8 mouse cellular contexts compared by ENCODE assay signal in the genomic region with DNA sequence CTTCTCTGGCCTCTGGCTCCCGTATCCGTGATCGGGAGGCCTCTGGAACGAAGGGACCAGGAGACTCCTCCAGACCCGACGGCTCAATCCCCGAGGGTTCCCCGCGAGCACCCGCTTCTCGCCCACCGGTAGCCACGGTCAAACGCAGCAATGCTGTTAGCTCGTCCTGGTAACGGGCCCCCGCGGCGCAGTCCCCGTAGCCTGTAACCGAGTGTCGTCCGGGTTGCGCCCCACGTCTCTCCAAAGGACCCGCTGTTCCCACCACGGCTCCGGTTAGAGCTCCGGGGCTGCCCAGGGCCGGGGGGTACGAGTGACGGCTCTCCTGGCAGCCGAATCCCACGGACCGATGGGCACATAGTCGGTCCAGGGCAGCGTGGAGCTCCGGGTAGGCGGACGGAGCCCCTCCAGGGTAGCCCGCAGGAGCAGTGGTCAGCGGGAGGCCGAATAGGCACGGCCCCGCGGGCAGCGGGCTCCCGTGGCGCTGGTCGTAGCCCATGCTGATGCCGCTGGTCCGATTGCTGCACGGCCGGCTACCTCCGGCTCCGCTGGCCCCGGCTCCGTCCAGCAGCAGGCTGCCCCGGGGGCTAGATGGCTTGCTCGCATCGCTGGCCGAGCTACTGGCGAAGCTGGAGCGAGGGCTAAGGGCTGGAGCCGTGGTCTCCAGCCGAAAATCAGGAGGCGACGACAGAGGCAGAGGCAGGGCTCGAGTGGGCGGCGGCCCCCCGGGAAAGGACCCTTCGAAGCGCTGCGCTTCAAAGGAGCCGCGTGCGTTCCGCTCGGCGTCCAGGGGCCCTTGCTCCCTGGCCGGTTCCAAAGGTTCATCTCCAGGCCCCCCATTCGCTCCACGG. TPM values are rescaled to one million over a fixed set of nuclear protein-coding genes. Genes with fewer than 3 reads are reported as not detected.
DNase-seq lines count a peak whose midpoint lies in the region; ATAC-seq and TF ChIP-seq lines count a peak whose summit lies in the region.

No protein-coding gene starts in this region.

- peaks cover 14% of the 10 kb centered on the region for H3K27me3 ChIP-seq in forebrain, postnatal 0 days (ENCODE audit: insufficient read depth, low read length)
- H3K27me3 ChIP-seq in midbrain, embryonic 10.5 days (ENCODE audit: low read depth, poor library complexity, severe bottlenecking), result no peaks in the 10 kb centered on the region

- no peak for TF ChIP-seq CTCF in forebrain, postnatal 0 days (IDR thresholded peaks at IDR 0.05; ENCODE audit: low read depth)

- H3K4me1 ChIP-seq in forebrain, postnatal 0 days (ENCODE audit: insufficient read depth), result no peaks in the 10 kb centered on the region; the same call in 1 of the 2 replicates
- peaks cover 74% of the 10 kb centered on the region for H3K4me1 ChIP-seq in midbrain, embryonic 10.5 days

- peak overlapping the region; percentile 40 for H3K9ac ChIP-seq in forebrain, postnatal 0 days

- DNase-seq in gastrocnemius, postnatal 10 days, result peak; percentile 45
- DNase-seq in gastrocnemius, adult 8-10 months (ENCODE audit: low spot score in 2 of 2), result no peak
- DNase-seq in T-cell, adult 2 months (ENCODE audit: low spot score), result peak; percentile 8
- no peak for DNase-seq in forebrain, postnatal 0 days
- peak; percentile 43 for DNase-seq in kidney, adult 9 months
- DNase-seq in midbrain, embryonic 10.5 days (ENCODE audit: low spot score), result peak; percentile 71
- peak; percentile 57 for DNase-seq in yolk sac, embryonic 10.5 days (ENCODE audit: low spot score)

- H3K4me3 ChIP-seq in forebrain, postnatal 0 days (ENCODE audit: low read depth, low read length), result peak overlapping the region; percentile 52
- H3K4me3 ChIP-seq in midbrain, embryonic 10.5 days, result peak overlapping the region; percentile 100

- no peak overlapping the region for H3K27ac ChIP-seq in forebrain, postnatal 0 days (ENCODE audit: low read depth, low read length)
- H3K27ac ChIP-seq in midbrain, embryonic 10.5 days (replicated peaks), result peak overlapping the region; percentile 99

- WGBS in forebrain, postnatal 0 days, result 3% methylated on average over 84 of the region's 84 CpGs
- under 1% methylated on average over 84 of the region's 84 CpGs for WGBS in midbrain, embryonic 10.5 days

- H3K36me3 ChIP-seq in forebrain, postnatal 0 days (ENCODE audit: insufficient read depth), result no peaks in the 10 kb centered on the region
- peaks cover 29% of the 10 kb centered on the region for H3K36me3 ChIP-seq in midbrain, embryonic 10.5 days

- peak overlapping the region; percentile 84 for H3K4me2 ChIP-seq in forebrain, postnatal 0 days (ENCODE audit: low read depth)

- no peaks in the 10 kb centered on the region for H3K9me3 ChIP-seq in forebrain, postnatal 0 days (ENCODE audit: low read length)
- no peaks in the 10 kb centered on the region for H3K9me3 ChIP-seq in midbrain, embryonic 10.5 days (replicated peaks)

- ATAC-seq in forebrain, postnatal 0 days, result 0 out of 2 replicates have a peak, but pooled peaks have one; percentile 5
- ATAC-seq in cerebellum, adult (ENCODE audit: insufficient number of reproducible peaks, low FRiP score, low TSS enrichment), result no peak

RNA-seq across cellular contexts. Expression of a gene that starts 0.9 kb away (rescaled TPM):
- total RNA-seq in gastrocnemius, postnatal 10 days (2021), result 1 to 10 TPM; 7.5 to 9.9 TPM
- 1 to 10 TPM in 2 of 4 experiments, under 1 TPM in 2; 0.87 to 1.8 (median 1.3) TPM for total RNA-seq in gastrocnemius, adult 8-10 months (2022)
- 4.4 and 6.6 TPM in 2 replicates for total RNA-seq in forebrain, postnatal 0 days (2014; rRNA removed)
- 4.4 and 4.5 TPM in 2 replicates for polyA plus RNA-seq in forebrain, postnatal 0 days (2015; fragmentation: Nextera tagmentation; extraction: Ambion mirVana)
- 66.6 and 88.8 TPM in 2 replicates for polyA plus RNA-seq in midbrain, embryonic 10.5 days (2016; fragmentation: Nextera tagmentation; extraction: Ambion mirVana)

RNA-seq across cellular contexts. Expression of a gene that starts 22.0 kb away (rescaled TPM):
- 10 to 100 TPM in 1 of 2 experiments, 1 to 10 TPM in 1; 9.2 to 10.7 TPM for total RNA-seq in gastrocnemius, postnatal 10 days (2021)
- total RNA-seq in gastrocnemius, adult 8-10 months (2022), result 1 to 10 TPM; 1.6 to 3.5 (median 3.1) TPM
- 21.3 and 23.1 TPM in 2 replicates for total RNA-seq in forebrain, postnatal 0 days (2014; rRNA removed)
- polyA plus RNA-seq in forebrain, postnatal 0 days (2015; fragmentation: Nextera tagmentation; extraction: Ambion mirVana), result 17.9 and 19.5 TPM in 2 replicates
- polyA plus RNA-seq in midbrain, embryonic 10.5 days (2016; fragmentation: Nextera tagmentation; extraction: Ambion mirVana), result 48.0 and 53.8 TPM in 2 replicates

RNA-seq across cellular contexts. Expression of a gene that starts 29.3 kb away (rescaled TPM):
- 1 to 10 TPM; 3.1 to 5.1 TPM for total RNA-seq in gastrocnemius, postnatal 10 days (2021)
- total RNA-seq in gastrocnemius, adult 8-10 months (2022), result 1 to 10 TPM; 2.0 to 2.8 (median 2.6) TPM
- 6.5 and 12.8 TPM in 2 replicates for total RNA-seq in forebrain, postnatal 0 days (2014; rRNA removed)
- 2.2 and 3.1 TPM in 2 replicates for polyA plus RNA-seq in forebrain, postnatal 0 days (2015; fragmentation: Nextera tagmentation; extraction: Ambion mirVana)
- 10.7 and 11.0 TPM in 2 replicates for polyA plus RNA-seq in midbrain, embryonic 10.5 days (2016; fragmentation: Nextera tagmentation; extraction: Ambion mirVana)

RNA-seq across cellular contexts. Expression of a gene that starts 41.4 kb away (rescaled TPM):
- total RNA-seq in gastrocnemius, postnatal 10 days (2021), result 100 to 1,000 TPM; 183 to 207 TPM
- 100 to 1,000 TPM; 183 to 192 (median 187) TPM for total RNA-seq in gastrocnemius, adult 8-10 months (2022)
- total RNA-seq in forebrain, postnatal 0 days (2014; rRNA removed), result 180 and 239 TPM in 2 replicates
- polyA plus RNA-seq in forebrain, postnatal 0 days (2015; fragmentation: Nextera tagmentation; extraction: Ambion mirVana), result 420 and 499 TPM in 2 replicates
- 470 and 478 TPM in 2 replicates for polyA plus RNA-seq in midbrain, embryonic 10.5 days (2016; fragmentation: Nextera tagmentation; extraction: Ambion mirVana)

RNA-seq across cellular contexts. Expression of a gene that starts 44.8 kb away (rescaled TPM):
- total RNA-seq in gastrocnemius, postnatal 10 days (2021), result not detected
- total RNA-seq in gastrocnemius, adult 8-10 months (2022), result not detected
- under 0.01 TPM in 1 of 2 replicates, not detected in the other for total RNA-seq in forebrain, postnatal 0 days (2014; rRNA removed)
- polyA plus RNA-seq in forebrain, postnatal 0 days (2015; fragmentation: Nextera tagmentation; extraction: Ambion mirVana), result 0.04 and 0.08 TPM in 2 replicates
- polyA plus RNA-seq in midbrain, embryonic 10.5 days (2016; fragmentation: Nextera tagmentation; extraction: Ambion mirVana), result 0.06 and 0.12 TPM in 2 replicates

Comparison
In these comparisons a context has a peak if more than half of its experiments do, and no peak if none do; other contexts are left out.
1. DNase-seq: peak in gastrocnemius, postnatal 10 days (single experiment), T-cell, adult 2 months (single experiment), kidney, adult 9 months (single experiment), midbrain, embryonic 10.5 days (single experiment) and yolk sac, embryonic 10.5 days (single experiment); none in gastrocnemius, adult 8-10 months (0 of 2) and forebrain, postnatal 0 days (single experiment).